Mouse (Mus musculus): ENCODE results near the gene Slfn5.
"Not testable (repeated sequence)": the region's sequence is repeated elsewhere in the genome, so short reads cannot be mapped to it uniquely, and the experiment has no call there.

Slfn5 gene

DNA sequence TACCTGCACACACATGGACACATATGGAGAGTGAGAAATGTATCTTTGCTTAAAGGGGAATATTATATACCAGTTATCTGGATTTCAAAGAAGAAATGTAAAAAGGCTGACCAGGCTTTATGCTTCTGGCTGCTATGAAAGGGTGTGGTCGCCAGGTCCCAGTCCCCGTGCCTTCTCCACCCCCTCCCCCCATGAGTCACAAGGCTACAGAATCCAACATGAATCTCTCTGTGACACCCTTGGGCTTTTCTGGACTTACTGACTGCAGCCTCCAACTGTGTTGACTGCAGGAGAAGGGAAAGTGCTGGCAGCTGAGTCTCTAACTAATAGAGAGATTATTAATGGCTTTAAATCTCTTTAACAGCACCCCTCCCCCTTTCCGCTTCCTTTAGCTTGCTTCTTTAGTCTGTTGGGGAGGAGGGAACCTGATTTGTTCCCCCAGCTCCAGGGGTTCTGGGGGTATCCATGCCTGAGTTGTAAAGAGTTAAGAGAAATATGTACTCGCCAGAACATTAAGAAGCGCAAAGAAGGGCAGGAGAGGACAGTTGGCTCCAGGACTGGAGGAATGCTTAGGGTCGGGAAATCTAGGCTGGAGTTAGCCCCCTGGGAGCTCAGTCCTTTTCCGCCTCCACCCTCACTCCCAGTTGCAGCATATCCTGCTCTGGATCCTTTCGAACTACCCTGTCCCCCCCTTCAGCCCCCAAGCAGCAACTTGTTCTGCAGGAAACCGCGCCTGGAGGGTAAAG lies at the start of gene Slfn5:
Gene Slfn5, plus strand, starts transcription at position 614 of the 746 bp plus-strand sequence.
- DNase-seq = peak; percentile 52 to 63

DNA sequence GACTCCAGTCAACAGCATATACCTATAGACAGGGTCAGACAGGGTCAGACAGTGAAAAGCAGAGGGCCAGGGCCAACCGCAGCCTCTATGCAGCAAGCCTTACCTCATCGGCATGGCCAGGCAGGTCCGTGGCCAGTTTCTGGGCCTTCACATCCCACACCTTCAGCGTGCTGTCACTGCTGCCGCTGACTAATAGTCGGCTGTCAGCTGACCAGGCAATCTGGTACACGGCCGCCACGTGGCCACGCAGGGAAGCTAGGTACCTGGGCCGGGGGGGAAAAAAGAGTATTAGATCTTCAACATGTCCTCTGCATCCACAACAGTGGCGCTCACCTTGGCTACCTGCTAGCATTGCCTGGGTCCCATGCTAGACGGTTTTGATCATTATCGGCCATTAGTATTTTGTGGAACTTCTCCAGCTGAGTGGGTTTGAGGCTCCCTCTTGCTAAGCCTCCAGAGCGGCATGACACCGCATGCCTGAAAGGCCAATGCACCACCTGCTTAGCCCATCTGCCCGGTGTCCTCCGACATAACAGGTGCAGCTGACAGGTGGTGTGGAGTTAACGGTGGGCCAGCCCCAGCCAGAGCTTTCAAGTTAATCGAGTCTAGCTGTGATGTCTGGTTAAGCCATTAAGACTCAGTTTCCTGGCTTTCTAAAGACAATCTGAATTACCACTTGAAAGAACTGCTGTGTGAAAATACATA lies 49.4 kb upstream of the Slfn5 start:
- DNase-seq = no peak

DNA sequence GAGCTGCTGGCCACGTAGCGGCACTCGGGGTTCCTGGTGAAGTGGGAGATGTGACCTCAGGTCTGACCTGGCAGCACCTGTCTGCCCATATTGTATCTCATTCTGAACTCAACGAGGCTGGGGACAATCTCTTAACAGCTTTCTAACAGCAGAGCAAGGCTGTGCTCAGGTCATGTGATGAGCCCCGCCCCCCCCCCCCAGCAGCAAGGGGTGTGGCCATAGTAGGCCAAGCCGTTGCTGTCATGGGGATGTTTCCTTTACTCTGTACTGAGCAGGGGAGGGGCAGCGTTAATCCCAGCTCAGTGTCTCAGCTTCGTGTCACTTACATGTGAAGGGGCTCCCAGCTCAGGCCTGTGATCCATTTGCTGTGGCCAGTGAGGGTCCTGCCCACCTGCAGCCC lies 46.2 kb upstream of the Slfn5 start:
- no peak for DNase-seq

DNA sequence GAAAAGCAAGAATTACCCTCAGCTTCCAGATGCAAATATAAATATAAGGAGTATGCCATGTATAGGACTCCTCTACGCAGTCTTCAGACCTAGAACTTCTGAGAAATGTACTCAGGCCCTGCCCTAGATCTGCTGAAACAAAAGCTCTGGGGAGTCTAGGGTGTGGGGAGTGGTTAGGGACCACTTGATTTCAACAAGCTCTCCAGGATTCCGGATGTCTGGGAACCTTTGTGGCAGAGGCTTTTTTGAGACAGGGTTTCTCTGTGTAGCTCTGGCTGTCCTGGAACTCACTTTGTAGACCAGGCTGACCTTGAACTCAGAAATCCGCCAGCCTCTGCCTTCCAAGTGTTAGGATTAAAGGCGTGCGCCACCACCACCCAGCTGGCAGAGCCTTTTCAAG lies 45.3 kb upstream of the Slfn5 start:
- DNase-seq = no peak

DNA sequence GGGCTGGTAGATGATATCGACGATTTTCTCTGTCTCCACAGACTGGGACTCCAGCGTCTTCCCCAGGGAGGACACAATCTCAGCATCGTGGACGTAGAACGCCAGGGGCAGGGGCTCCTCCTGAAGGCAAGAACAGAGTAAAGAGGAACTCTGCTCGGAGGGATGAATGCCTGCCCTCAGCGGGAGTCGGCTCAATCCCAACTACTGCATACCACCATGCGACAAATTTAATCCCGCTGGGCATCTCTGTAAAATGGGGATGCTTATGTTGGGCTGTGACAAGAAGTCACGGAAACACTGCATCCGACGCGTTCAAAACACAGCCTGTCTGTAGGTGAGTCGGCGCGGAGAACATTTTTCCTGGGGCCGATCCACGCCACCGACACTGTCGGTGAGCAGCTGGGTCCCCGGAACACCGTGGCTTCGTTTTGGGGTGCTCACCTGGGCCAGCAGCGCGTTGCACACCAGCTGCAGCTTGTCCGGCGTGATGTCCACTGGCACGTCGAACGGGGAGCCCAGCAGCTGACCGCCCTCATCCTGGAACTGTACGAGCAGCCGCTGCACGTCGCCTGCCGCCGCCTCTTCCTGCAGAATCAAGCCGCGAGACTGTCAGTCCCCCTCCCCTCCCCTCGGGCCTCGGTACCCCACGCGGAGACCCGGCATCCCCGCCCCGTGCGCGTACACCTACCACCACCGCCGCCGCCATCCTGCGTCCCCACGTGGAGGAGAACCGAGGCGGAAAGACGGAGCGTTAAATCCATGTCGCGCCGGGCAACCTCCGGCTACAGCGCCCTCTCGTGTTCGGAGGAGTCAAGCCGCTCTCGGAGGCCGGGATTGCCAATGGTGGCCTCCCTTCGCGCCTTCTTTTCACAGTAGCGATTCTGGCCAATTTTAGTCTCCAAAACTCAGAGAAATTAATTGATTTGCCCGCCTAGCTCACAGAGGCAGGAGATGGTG lies 43.2 kb upstream of the Slfn5 start, which contains the start of gene Nle1:
Gene Nle1, minus strand, starts transcription at position 761 of the 957 bp plus-strand sequence.
- peak; percentile 87 to 91 for DNase-seq

DNA sequence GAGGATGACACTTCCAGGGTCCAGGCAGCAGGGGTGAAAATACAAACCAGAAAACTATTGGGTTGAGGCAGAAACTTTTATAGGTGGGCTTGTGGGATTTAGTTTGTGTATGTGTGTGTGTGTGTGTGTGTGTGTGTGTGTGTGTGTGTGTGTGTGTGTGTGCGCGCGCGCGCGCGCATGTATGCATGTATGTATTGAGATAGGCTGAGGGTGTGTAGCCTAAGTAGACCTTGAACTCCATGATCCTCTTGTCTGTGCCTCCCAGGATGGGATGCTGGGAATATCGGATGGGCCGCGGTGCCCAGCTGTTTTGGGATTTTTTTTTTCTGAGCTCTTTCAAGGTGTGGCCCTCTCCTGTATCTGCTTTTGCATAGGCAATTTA lies 42.5 kb upstream of the Slfn5 start:
- DNase-seq = no peak

DNA sequence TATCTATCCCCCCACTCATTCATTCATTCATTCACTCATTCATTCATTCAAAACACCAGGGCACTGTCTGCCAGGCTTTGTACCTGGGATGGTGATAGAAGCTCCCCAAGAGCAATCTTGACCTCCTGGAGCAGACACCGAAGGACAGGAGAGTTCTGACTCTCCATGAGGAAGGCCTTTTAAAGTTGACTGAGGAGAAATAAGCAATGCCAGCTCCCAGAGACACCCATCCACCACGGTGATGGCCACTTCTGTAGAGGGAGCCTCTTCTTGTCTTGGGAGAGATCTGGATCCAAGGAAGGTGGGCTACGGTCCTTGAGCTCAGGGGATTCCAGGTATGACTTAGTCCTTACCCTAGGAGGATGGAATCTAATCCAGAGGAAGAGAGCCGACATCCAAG lies 40.9 kb upstream of the Slfn5 start, which contains the start of gene Unc45b:
Gene Unc45b, plus strand, starts transcription at position 301 of the 400 bp plus-strand sequence.
- DNase-seq = no peak

DNA sequence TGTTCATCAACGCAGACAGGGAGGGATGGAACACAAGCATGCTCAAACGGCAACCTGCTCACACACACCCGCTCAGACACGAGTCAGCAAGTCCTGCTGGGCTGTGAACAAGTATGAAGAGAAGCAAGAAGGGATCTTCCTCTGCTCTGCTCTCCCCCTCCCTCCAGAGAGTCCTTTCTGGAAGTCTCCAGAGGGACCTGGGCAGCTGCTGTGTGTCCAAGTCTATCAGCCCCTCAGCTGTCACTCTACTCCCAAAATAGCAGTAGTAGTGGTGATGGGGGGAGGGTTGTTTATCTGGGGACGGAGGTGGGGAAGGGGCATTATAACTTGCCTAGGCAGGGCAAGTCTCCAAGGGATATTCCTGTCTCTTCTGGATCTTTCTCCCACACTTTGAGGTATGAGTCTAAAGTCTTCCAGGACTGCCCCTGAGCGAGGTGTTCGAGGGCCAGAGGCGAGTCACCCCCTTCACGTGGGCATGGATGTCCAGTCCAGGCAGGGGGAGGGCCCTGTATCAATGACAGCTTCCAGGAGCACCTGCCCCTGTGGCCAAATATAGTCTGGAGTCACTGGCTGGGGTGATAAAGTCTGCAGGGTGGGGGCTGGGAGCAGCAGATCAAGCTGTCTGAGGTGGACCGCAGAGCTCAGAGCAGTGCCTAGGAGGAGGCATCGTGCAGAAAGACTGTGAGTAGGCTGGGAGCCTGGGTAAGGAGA lies 40.3 kb upstream of the Slfn5 start:
- no peak for DNase-seq

DNA sequence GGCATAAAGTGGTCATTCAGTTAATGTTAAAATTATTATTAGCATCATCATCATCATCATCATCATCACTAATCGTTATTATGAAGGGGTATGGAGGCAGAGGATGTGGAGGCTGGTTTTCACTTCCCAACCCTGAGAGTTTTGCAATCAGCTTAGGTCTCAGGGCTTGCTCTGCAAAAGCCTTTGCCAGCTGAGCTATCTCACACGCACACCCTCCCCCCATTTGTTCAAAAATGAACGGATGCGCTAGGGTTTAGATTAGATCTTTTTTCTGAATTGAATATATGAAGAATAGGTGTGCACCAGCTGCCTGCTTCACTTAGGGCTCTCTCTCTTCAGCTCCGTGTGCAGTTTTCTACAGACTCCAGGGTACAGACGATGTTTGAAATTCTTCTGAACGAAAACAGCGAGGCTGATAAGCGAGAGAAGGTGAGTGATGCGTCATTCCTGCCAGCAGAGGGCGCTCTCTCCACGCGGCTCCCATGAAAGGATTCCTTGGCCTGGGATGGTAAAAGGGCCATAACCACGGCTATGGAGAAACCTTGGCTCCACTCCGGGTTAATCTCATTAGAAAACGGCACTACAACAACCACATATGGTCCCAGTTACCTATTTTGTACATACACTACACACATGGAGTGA lies 36.3 kb upstream of the Slfn5 start:
- DNase-seq = peak; percentile 70 to 72

DNA sequence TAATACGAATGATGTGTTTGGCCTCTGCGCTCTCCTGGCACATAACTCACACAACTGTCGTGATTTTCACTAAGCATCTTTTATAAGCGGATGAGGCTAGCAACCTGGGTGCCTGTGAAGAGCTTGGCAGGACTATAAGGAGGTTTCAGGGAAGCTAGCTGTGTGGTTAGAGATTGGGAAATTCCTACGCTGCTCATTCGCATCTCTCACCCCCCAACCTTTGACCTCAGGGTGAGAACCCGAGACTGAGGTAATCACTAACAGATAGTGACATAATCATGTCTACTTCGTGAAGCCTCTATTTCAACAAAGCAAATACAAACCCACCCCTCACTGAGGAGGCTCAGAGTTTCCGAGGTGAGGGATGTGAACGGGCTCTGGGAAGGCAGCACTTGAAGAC lies 30.4 kb upstream of the Slfn5 start:
- no peak for DNase-seq

DNA sequence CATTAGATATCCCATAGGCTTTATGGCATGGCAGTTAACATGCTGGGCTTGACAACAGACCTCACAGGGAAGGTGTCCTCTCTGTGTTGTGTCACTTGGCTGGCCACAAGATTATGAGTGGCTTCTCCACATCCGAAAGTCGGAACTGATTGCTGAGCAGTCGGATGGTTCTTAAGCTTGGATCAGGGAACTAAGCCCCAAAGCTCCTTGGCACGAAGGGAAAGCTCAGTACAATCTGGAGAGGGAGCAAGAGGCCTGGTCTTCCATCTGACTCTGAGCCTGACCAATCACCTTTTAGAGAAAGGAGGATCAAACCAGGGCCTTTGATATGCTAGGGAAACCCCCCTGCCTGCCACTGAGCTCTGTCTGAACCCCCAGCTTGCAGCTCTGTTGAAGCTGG lies 29.5 kb upstream of the Slfn5 start:
- DNase-seq = no peak

DNA sequence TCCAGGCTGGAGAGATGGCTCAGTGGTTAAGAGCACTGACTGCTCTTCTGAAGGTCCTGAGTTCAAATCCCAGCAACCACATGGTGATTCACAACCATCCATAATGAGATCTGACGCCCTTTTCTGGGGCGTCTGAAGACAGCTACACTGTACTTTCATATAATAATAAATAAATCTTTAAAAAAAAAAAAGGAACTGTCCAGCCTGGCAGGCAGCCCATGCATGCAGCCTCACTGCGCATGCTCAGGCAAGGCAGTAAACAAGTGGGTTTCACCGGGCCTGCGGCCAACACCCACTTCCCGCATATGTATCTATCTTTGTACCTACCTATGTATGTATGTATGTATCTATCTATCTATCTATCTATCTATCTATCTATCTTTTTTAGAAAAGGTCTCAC lies 27.2 kb upstream of the Slfn5 start:
- DNase-seq = not testable (repeated sequence)

DNA sequence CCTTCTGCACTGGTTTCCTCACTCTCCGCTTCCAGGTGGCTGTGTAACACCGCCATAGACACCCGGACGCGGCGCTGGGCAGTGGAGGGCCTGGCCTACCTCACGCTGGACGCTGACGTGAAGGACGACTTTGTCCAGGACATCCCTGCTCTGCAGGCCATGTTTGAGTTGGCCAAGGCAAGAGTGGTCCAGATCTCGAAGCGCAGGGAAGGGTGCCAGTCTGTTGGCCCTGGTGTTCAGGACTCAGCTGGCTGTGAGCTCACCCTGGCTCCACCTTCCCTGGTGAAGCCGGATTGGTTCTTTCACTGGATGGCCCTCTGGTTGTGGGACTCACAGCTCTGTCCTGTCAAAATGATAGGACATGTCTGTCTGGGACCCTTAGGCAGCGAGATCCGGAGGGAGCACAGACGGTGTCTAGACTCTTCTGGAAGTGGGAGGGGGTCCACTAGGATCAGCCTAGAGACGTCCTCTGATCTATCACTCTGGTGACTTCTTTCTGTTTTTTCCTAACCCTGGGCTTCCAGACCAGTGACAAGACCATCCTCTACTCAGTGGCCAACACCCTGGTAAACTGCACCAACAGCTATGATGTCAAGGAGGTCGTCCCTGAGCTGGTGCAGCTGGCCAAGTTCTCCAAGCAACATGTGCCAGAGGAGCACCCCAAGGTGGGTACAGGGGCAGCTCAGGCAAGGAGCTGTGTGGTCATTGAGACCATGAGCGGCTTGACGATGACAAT lies 22.1 kb upstream of the Slfn5 start:
- no peak for DNase-seq

DNA sequence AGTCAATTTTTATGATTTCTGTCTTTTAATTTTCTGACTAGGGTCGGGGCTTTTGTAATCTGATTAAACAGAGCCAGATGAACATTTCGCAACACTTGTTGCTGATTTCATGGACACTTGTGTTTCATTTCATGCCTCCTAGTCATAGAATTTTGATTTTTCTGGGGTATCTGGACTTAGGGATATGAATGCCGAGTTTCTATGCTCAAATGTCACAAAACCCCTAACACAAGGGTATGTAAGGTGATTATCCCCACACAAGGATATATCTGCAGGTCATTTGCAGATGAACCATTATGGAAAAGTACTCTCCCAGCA lies 21.6 kb upstream of the Slfn5 start:
- no peak for DNase-seq

DNA sequence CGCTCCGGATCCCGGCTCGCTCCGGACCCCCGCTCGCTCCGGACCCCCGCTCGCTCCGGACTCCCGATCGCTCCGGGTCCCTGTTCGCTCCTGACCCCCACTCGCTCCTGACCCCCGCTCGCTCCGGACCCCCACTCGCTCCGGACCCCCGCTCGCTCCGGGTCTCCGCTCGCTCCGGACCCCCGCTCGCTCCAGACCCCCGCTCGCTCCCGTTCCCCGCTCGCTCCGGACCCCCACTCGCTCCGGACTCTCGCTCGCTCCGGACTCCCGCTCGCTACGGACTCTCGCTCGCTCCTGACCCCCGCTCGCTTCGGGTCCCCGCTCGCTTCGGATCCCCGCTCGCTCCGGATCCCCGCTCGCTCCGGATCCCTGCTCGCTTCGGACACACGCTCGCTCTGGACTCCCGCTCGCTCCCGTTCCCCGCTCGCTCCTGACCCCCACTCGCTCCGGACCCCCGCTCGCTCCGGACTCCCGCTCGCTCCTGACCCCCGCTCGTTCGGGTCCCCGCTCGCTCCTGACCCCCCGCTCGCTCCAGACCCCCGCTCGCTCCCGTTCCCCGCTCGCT lies 20.7 kb upstream of the Slfn5 start:
- DNase-seq = not testable (repeated sequence)

DNA sequence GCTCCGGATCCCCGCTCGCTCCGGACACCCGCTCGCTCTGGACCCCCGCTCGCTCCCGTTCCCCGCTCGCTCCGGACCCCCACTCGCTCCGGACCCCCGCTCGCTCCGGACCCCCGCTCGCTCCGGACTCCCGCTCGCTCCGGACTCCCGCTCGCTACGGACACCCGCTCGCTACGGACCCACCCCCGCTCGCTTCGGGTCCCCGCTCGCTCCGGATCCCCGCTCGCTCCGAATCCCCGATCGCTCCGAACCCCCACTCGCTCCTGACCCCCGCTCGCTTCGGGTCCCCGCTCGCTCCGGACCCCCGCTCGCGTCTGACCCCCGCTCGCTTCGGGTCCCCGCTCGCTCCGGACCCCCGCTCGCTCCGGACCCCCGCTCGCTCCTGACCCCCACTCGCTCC lies 20.0 kb upstream of the Slfn5 start:
- not testable (repeated sequence) for DNase-seq

DNA sequence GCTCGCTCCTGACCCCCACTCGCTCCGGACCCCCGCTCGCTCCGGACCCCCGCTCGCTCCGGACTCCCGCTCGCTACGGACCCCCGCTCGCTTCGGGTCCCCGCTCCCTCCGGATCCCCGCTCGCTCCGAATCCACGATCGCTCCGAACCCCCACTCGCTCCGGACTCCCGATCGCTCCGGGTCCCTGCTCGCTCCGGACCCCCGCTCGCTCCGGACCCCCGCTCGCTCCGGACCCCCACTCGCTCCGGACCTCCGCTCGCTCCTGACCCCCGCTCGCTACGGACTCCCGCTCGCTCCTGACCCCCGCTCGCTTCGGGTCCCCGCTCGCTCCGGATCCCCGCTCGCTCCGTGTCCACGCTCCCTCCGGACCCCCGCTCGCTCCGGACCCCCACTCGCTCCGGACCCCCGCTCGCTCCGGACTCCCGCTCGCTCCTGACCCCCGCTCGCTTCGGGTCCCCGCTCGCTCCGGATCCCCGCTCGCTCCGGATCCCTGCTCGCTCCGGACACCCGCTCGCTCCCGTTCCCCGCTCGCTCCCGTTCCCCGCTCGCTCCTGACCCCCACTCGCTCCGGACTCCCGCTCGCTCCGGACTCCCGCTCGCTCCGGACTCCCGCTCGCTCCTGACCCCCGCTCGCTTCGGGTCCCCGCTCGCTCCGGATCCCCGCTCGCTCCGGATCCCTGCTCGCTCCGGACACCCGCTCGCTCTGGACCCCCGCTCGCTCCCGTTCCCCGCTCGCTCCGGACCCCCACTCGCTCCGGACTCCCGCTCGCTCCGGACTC lies 19.3 kb upstream of the Slfn5 start:
- DNase-seq = not testable (repeated sequence)

DNA sequence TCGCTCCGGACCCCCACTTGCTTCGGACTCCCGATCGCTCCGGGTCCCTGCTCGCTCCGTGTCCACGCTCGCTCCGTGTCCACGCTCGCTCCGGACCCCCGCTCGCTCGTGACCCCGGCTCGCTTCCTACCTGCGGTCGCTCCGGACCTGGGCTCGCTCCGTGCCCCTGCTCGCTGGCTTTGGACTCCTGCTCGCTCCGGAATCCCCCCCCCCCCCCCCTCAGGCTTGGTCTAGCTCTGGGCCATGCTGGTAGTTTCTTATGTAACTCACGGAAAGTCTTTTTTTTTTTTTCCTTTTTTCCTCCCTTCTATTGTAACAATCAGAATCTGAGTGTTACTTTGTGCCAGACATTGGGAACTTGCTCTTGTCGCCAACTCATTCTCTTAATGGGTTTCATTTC lies 18.0 kb upstream of the Slfn5 start:
- DNase-seq = no peak

DNA sequence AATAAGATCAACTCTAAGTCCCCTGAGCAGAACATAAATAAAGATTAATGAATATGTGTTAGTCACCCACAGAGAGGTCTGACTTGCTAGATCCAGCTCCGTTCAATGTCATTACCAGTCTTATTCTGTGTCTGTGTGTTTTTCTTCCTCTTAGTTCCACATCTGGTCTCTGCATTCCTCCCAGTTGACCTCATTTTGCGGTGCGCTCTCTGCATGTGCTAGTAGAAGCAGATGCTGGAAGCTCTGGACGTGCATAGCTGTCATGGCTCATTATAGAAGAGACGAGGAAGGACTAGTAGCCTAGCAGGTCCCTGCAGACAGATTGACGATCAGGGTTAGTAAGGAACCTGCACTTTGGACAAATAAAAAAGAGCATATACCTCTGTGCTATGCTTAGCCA lies 7.8 kb upstream of the Slfn5 start:
- DNase-seq = no peak

DNA sequence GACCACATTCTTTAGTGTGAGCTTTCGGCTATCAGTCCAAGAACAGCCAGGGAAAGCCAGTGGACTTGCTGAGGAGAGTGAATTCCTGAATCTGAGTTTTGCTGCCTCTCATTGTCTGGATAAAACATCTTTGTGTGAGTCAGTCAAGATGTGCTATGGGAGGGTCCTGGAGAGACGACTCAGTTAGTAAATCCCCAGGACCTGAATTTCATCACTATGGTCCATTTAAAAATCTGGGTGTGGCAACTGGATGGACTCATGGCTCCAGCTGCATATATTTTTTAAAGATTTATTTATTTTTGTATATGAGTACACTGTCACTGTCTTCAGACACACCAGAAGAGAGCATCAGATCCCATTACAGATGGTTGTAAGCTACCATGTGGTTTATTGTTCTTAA lies 5.5 kb upstream of the Slfn5 start:
- no peak for DNase-seq

Measured in lung, adult 18-20 months (tissue).